Mouse (Mus musculus): ENCODE results near the gene Gm10428. TPM values are rescaled to one million over a fixed set of nuclear protein-coding genes. Genes with fewer than 3 reads are reported as not detected.

The Gm10428 gene
- not detected for polyA plus RNA-seq (2014; fragmentation: Illumina TruSeq; extraction: RNeasy Lipid Tissue Mini Kit (QIAGEN cat#74804); ENCODE audit: insufficient read depth, low read depth, low replicate concordance)

GRCm38 (mm10) chr11:62752780-62753179 lies at the start of gene Gm10428:
Gene Gm10428 (plus strand): TSS chr11:62753100.

GRCm38 (mm10) chr11:62731311-62732021 lies 21.4 kb upstream of the Gm10428 start, which contains the start of gene Zfp287:
Gene Zfp287 (minus strand): TSS chr11:62731905.

GRCm38 (mm10) chr11:62788935-62789616 lies 36.2 kb downstream of the Gm10428 start, which contains the start of gene Zfp286:
Gene Zfp286 (minus strand): TSS chr11:62789462.

Other genes with a start within 250 kb of the Gm10428 start
- 19.1 TPM for gene Cenpv, start 213.8 kb upstream of the Gm10428 start, polyA plus RNA-seq (2014; fragmentation: Illumina TruSeq; extraction: RNeasy Lipid Tissue Mini Kit (QIAGEN cat#74804); ENCODE audit: insufficient read depth, low read depth, low replicate concordance)
- gene Ubb, start 201.9 kb upstream of the Gm10428 start, polyA plus RNA-seq (2014; fragmentation: Illumina TruSeq; extraction: RNeasy Lipid Tissue Mini Kit (QIAGEN cat#74804); ENCODE audit: insufficient read depth, low read depth, low replicate concordance): 1,444 TPM
- 11.0 TPM for gene Trpv2, start 178.6 kb upstream of the Gm10428 start, polyA plus RNA-seq (2014; fragmentation: Illumina TruSeq; extraction: RNeasy Lipid Tissue Mini Kit (QIAGEN cat#74804); ENCODE audit: insufficient read depth, low read depth, low replicate concordance)
- 9.8 TPM for gene Lrrc75a, start 104.6 kb upstream of the Gm10428 start, polyA plus RNA-seq (2014; fragmentation: Illumina TruSeq; extraction: RNeasy Lipid Tissue Mini Kit (QIAGEN cat#74804); ENCODE audit: insufficient read depth, low read depth, low replicate concordance)
- 14.8 TPM for gene Mmgt2, start 104.4 kb upstream of the Gm10428 start, polyA plus RNA-seq (2014; fragmentation: Illumina TruSeq; extraction: RNeasy Lipid Tissue Mini Kit (QIAGEN cat#74804); ENCODE audit: insufficient read depth, low read depth, low replicate concordance)
- 2.5 TPM for gene Zfp287, start 21.2 kb upstream of the Gm10428 start, polyA plus RNA-seq (2014; fragmentation: Illumina TruSeq; extraction: RNeasy Lipid Tissue Mini Kit (QIAGEN cat#74804); ENCODE audit: insufficient read depth, low read depth, low replicate concordance)
- gene Zfp286, start 36.4 kb downstream of the Gm10428 start, polyA plus RNA-seq (2014; fragmentation: Illumina TruSeq; extraction: RNeasy Lipid Tissue Mini Kit (QIAGEN cat#74804); ENCODE audit: insufficient read depth, low read depth, low replicate concordance): 1.1 TPM
- 25.8 TPM for gene Trim16, start 67.1 kb downstream of the Gm10428 start, polyA plus RNA-seq (2014; fragmentation: Illumina TruSeq; extraction: RNeasy Lipid Tissue Mini Kit (QIAGEN cat#74804); ENCODE audit: insufficient read depth, low read depth, low replicate concordance)
- 0.24 TPM for gene Fbxw10, start 94.0 kb downstream of the Gm10428 start, polyA plus RNA-seq (2014; fragmentation: Illumina TruSeq; extraction: RNeasy Lipid Tissue Mini Kit (QIAGEN cat#74804); ENCODE audit: insufficient read depth, low read depth, low replicate concordance)
- gene Tvp23b, start 126.4 kb downstream of the Gm10428 start, polyA plus RNA-seq (2014; fragmentation: Illumina TruSeq; extraction: RNeasy Lipid Tissue Mini Kit (QIAGEN cat#74804); ENCODE audit: insufficient read depth, low read depth, low replicate concordance): 45.2 TPM
- gene Cdrt4, start 198.1 kb downstream of the Gm10428 start, polyA plus RNA-seq (2014; fragmentation: Illumina TruSeq; extraction: RNeasy Lipid Tissue Mini Kit (QIAGEN cat#74804); ENCODE audit: insufficient read depth, low read depth, low replicate concordance): not detected